Mouse (Mus musculus) hindbrain, embryonic 11.5 days (tissue): ENCODE measurements at regions not wholly inside any gene's neighbourhood (a gene's known extent, or its start where the extent isn't known, plus 50 kb on each side); places are given as distances from the start of the nearest gene placed in this dataset.
"Not testable (repeated sequence)": the region's sequence is repeated elsewhere in the genome, so short reads cannot be mapped to it uniquely, and the experiment has no call there.

ENCODE experiments used
- ATAC-seq: fragments of 200-750 bp; cut with Nextera tagmentation; 2 replicates; pipeline ENCODE4 v1.8.0; 2017; ENCODE audit warnings: mild to moderate bottlenecking, moderate TSS enrichment, moderate library complexity; ENCODE audit not compliant: low FRiP score
- DNase-seq: peaks from one replicate; pipeline ENCODE4 v3.0.0-alpha.2; 2015; ENCODE audit warnings: low spot score
- H3K27ac ChIP-seq: fragments of 300-500 bp; sonication (generic); 2 replicates; pipeline ENCODE4 v1.5.1; 2014; ENCODE audit warnings: mild to moderate bottlenecking, low read depth, low read length
- H3K27me3 ChIP-seq: fragments of 300-500 bp; sonication (generic); 2 replicates; pipeline ENCODE4 v1.6.1; 2014; ENCODE audit warnings: mild to moderate bottlenecking, low read length, moderate library complexity, mixed read lengths; ENCODE audit not compliant: control insufficient read depth, insufficient read depth
- H3K36me3 ChIP-seq: fragments of 300-500 bp; sonication (generic); 2 replicates; pipeline ENCODE4 v1.6.1; 2014; ENCODE audit warnings: mild to moderate bottlenecking, low read length, moderate library complexity, mixed read lengths; ENCODE audit not compliant: control insufficient read depth, insufficient read depth
- H3K4me1 ChIP-seq: fragments of 300-500 bp; sonication (generic); replicated peaks from 2 replicates; pipeline ENCODE4 v1.6.1; 2014; ENCODE audit warnings: low read length, mixed read lengths; ENCODE audit not compliant: control insufficient read depth, insufficient read depth
- H3K4me2 ChIP-seq: fragments of 300-500 bp; sonication (generic); replicated peaks from 2 replicates; pipeline ENCODE4 v1.6.1; 2014; ENCODE audit warnings: mild to moderate bottlenecking, low read depth, low read length
- H3K4me3 ChIP-seq: fragments of 300-500 bp; sonication (generic); 2 replicates; pipeline ENCODE4 v1.5.1; 2014; ENCODE audit warnings: low read depth, low read length
- H3K9ac ChIP-seq: fragments of 300-500 bp; sonication (generic); 2 replicates; pipeline ENCODE4 v1.6.1; 2014; ENCODE audit warnings: low read depth, low read length
- H3K9me3 ChIP-seq: fragments of 300-500 bp; sonication (generic); 2 replicates; pipeline ENCODE4 v1.6.1; 2016; ENCODE audit warnings: low read length; ENCODE audit not compliant: control insufficient read depth
- WGBS: fragments of 180-500 bp; shearing (Covaris S2); extraction: QIAGEN DNeasy Blood & Tissue Kit; methylation state at CpG from one replicate; pipeline ENCODE4 v1.1.7; 2014; 5-methylcytosine and 5-hydroxymethylcytosine counted together

DNA sequence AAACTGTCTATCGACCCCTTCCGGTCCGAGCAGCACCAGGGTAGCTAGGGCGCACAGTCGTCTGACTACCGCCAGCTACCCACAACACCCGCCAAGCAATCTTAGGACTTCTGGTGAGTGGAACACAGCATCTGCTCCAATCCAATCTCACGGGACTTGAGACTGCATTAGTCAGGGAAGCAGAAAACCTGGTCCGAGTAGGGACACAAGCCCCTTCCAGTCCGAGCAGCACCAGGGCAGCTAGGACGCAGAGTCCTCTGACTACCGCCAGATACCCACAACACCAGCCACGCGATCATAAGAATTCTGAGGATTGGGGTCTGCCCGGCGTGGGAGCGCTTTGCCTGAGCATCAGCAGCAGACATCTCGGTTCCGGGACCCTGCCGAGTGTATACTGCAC is 79.6 kb downstream of the Gm10715 start:
- not testable (repeated sequence) for H3K9ac ChIP-seq, DNase-seq, H3K9me3 ChIP-seq, H3K36me3 ChIP-seq, H3K27ac ChIP-seq, H3K27me3 ChIP-seq, H3K4me3 ChIP-seq, ATAC-seq, H3K4me2 ChIP-seq, H3K4me1 ChIP-seq
- 94% methylated on average over 20 of the region's 20 CpGs for WGBS

DNA sequence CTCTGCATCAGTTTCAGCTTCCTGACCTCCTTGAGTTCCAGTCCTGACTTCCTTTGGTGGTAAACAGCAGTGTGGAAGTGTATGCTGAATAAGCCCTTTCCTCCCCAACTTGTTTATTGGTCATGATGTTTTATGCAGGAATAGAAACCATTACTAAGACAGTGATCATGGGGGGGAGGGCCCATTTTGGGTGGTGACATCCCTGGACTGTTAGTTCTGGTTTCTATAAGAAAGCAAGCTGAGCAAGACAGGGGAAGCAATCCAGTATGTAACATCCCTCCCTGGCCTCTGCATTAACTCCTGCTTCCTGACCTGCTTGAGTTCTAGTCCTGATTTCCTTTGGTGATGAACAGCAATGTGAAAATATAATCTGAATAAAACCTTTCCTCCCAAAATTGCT is 124.5 kb downstream of the Gm10715 start:
- peaks cover 19% of the 10 kb centered on the region for H3K9me3 ChIP-seq
- no peaks in the 10 kb centered on the region for H3K4me1 ChIP-seq
- no peaks in the 10 kb centered on the region for H3K36me3 ChIP-seq
- ATAC-seq: no peak
- H3K9ac ChIP-seq: no peak overlapping the region
- no peak overlapping the region for H3K4me3 ChIP-seq
- H3K27ac ChIP-seq: no peak overlapping the region
- H3K27me3 ChIP-seq: no peaks in the 10 kb centered on the region
- H3K4me2 ChIP-seq: no peak overlapping the region
- DNase-seq: no peak

DNA sequence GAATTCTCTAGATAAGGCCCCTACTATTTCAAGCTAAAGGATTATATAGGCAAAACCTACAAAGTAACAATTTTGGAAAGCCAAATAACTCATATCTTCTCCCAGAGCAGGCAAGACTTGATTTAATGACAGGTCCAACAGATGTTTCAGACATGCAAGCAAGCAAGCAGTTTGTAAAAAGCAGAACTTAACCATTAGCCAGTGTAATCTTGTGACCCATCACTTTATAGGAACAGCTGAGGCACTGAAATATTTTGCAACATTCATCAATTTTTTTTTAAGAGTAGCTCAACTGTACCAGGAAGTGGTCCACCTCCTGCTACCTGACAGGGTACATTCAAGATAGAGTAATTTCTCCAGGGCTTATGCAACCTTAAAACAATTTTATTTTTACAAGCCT is 147.7 kb downstream of the Gm10715 start:
- Histone ChIP-seq H3K27me3 (no peaks in the 10 kb centered on the region), H3K4me2 (no peak overlapping the region), H3K9ac (no peak overlapping the region), H3K4me3 (no peak overlapping the region), H3K9me3 (peaks cover 3% of the 10 kb centered on the region), H3K4me1 (no peaks in the 10 kb centered on the region), H3K36me3 (no peaks in the 10 kb centered on the region), H3K27ac (no peak overlapping the region)
- DNase-seq: no peak
- no peak for ATAC-seq

DNA sequence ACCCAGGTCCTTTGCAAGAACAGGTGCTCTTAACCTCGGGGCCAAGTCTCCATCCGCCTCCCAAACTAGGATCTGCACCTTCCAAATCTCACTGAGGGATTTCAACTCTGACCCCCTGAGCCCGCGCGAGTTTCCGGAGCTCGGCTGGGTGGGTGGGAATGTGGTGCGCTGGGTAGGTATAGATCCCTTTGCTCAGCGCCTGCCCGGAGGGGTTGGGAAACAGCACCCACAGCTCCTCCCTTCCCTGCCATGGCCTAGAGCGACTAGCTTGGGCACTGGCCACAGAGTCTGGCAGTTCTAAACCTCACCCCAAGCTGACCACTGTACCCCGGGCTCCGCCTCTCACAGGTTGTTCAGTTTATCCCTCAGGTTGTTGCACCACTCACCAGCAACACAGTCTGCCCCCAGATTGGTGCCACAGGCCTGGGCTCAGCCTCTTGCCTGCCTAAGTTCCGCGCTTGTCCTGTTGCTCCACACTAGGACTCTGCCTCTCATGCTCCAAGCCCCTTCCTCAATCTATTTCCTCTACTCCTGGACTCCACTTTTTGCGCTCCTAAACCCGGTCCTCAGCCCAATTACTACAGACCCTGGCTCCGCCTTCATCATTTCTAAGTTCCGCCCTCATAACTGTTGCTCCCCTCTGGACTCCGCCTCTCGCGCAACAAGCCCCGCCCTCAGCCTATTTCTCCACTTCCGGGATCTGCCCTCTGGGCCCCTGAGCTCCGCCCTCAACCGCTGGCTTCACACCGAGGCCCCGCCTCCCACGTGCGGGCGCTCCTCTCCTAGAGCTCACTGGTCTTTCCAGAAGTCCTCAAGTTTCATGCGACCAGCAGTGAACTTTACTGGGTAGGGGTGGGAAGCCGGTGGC is 135.6 kb upstream of the Alkbh8 start:
- Histone ChIP-seq H3K4me1 (no peaks in the 10 kb centered on the region), H3K36me3 (no peaks in the 10 kb centered on the region), H3K4me2 (no peak overlapping the region), H3K27me3 (no peaks in the 10 kb centered on the region), H3K27ac (no peak overlapping the region), H3K9me3 (no peaks in the 10 kb centered on the region), H3K4me3 (no peak overlapping the region), H3K9ac (no peak overlapping the region)
- 35% methylated on average over 33 of the region's 33 CpGs for WGBS
- DNase-seq (no peak), ATAC-seq (peak; percentile 54)

DNA sequence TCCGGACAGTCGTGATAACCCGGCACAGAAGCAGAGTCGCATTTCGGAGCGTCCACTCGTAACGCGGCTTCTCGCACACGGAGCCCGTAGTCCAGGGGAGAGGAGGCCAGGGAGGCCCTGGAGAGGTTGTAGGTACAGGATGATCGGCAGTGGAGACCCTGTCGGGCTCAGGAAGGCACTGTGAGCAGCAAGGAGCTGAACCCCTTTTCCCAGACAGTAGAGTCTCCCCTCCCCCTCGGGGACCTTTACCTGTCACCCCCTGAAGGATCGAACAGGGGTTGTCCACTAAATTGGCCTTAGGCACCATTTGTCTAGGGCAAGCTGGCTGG is 135.0 kb upstream of the Alkbh8 start:
- ATAC-seq, H3K9me3 ChIP-seq, H3K4me3 ChIP-seq: not testable (repeated sequence)

DNA sequence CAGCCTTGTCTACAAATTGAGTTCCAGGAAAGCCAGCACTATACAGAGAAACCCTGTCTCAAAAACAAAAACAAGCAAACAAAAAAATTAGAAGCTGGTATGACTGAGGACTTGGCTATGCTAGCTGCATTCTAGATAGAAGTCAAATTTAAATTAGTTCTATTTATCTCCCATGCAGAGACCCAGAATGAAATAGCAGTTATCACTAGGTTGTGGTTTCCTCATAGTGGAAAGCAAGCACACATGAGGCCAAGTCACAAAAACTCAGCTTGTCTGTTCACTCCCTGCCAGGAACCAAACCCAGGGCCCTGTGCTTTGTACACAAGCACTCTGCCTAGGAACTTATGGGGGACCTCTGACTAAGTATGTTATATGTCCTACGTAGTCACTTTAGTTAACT is 126.8 kb upstream of the Alkbh8 start:
- H3K4me3 ChIP-seq, H3K9me3 ChIP-seq, H3K9ac ChIP-seq, H3K27me3 ChIP-seq, ATAC-seq, H3K27ac ChIP-seq, H3K36me3 ChIP-seq, H3K4me1 ChIP-seq, H3K4me2 ChIP-seq, DNase-seq: not testable (repeated sequence)
- WGBS: 100% methylated on average over 1 of the region's 1 CpGs

More for the DNA sequence above, 135.0 kb upstream of the Alkbh8 start:
- H3K9ac ChIP-seq, DNase-seq, H3K27me3 ChIP-seq, H3K36me3 ChIP-seq, H3K4me1 ChIP-seq, H3K27ac ChIP-seq, H3K4me2 ChIP-seq: not testable (repeated sequence)
- 59% methylated on average over 16 of the region's 16 CpGs for WGBS

DNA sequence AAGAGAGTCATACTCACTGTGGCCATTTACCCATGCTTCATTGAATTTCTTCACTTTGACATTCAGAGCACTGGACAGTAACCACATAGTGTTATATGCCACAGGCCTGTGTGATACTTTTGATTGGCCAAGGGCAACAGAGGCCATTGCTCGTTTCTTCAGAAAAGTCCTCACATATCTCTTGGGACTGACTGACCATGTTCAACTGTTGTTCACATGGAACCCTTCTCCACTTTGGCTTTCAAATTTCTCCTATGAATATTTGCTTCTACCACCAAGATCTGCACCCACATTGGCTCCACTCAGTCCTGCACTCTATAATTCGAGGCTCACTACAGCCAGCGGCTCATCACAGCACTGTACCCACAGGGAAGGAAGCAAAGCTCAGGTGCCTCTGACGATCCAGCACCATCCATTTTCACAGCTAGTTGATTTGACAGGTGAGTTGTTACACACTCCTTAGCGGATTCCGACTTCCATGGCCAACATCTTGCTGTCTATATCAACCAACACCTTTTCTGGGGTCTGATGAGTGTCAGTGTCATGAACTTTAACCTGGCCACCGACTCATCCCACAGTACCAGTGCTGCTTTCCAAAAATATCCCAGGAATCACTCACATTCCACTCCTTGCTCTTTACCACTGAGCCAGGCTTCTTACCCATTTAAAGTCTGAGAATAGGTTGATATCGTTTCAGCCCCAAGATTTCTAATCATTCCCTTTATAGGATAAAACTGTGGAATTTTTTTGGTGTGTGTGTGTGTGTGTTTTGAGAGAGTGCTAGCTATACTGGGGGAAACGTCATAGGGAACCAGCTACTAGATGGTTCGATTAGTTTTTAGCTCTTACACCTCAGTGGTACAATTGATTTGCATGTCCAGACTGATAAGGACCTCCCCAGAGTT is 76.3 kb upstream of the Alkbh8 start:
- H3K36me3 ChIP-seq: no peaks in the 10 kb centered on the region
- H3K27ac ChIP-seq: no peak overlapping the region
- no peak overlapping the region for H3K9ac ChIP-seq
- no peak overlapping the region for H3K4me2 ChIP-seq
- no peaks in the 10 kb centered on the region for H3K4me1 ChIP-seq
- H3K27me3 ChIP-seq: no peaks in the 10 kb centered on the region
- ATAC-seq (peak; percentile 99), DNase-seq (peak; percentile 99)
- H3K4me3 ChIP-seq: no peak overlapping the region
- peaks cover 11% of the 10 kb centered on the region for H3K9me3 ChIP-seq
- WGBS: 78% methylated on average over 10 of the region's 10 CpGs

DNA sequence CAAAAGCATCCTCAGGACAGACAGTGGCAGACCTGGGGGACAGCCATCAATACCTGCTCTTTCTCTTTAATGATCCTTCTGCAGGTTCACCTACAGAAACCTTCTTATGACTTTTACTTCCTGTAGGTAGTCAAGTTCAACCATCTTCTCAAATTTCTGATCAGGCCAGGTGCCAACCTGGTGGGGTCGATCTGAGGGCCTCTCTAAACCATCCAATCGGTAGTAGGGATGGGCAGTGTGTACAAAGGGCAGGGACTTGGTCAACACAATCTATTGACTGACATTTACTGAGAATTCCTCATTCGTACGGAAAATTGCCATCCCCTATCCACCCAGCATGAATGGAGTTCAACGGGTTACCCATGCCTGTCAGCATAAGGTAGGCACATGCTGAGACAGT is 74.8 kb upstream of the Alkbh8 start:
- WGBS: 76% methylated on average over 5 of the region's 5 CpGs
- Histone ChIP-seq H3K4me2 (no peak overlapping the region), H3K27me3 (no peaks in the 10 kb centered on the region), H3K4me3 (no peak overlapping the region), H3K9ac (no peak overlapping the region), H3K9me3 (peaks cover 11% of the 10 kb centered on the region), H3K27ac (no peak overlapping the region), H3K36me3 (no peaks in the 10 kb centered on the region), H3K4me1 (no peaks in the 10 kb centered on the region)
- no peak for ATAC-seq
- no peak for DNase-seq

DNA sequence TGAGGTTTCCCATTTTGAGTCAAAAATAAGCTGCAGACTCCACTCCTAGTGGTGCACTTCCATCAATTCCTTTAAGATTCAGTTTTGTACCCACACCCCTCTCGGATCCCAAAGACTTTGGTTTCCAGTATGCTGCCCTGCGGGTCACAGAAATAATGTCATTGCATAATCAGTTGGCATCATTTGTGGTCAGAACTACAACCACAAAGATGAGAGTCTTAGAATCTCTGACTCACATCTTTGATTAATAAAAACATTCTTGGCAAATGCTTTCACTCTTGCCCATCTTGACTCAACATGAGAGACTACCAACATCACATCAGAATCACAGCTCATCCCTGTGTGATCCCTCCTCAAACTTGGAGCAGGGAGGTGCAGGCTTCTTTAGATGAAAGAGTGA is 74.1 kb upstream of the Alkbh8 start:
- Histone ChIP-seq H3K4me2 (no peak overlapping the region), H3K9me3 (peaks cover 11% of the 10 kb centered on the region), H3K27ac (no peak overlapping the region), H3K4me1 (no peaks in the 10 kb centered on the region), H3K36me3 (no peaks in the 10 kb centered on the region), H3K9ac (no peak overlapping the region), H3K27me3 (no peaks in the 10 kb centered on the region), H3K4me3 (no peak overlapping the region)
- DNase-seq (no peak), ATAC-seq (no peak)
- 84% methylated on average over 2 of the region's 2 CpGs for WGBS
